Mouse (Mus musculus) cerebellum, postnatal 14 days (tissue): ENCODE results near the gene Nrip1.

ENCODE experiments used
- DNase-seq, 2 experiments: peaks; one replicate each; pipeline ENCODE4 v3.0.0; 2021; ENCODE audit warnings: mixed read lengths in 2 of 2

The Nrip1 gene

GRCm38 (mm10) chr16:76312887-76313420, 60.7 kb downstream of the Nrip1 start:
- DNase-seq: no peak

GRCm38 (mm10) chr16:76310791-76311190, 62.8 kb downstream of the Nrip1 start:
- no peak for DNase-seq

- no peak for DNase-seq
Measured at GRCm38 (mm10) chr16:76310286-76310685, 63.3 kb downstream of the Nrip1 start.

- no peak for DNase-seq
Measured at GRCm38 (mm10) chr16:76309280-76309679, 64.3 kb downstream of the Nrip1 start.

GRCm38 (mm10) chr16:76307039-76307438, 66.6 kb downstream of the Nrip1 start:
- peak; percentile 61 to 72 for DNase-seq

- DNase-seq: no peak
Measured at GRCm38 (mm10) chr16:76306446-76306845, 67.2 kb downstream of the Nrip1 start.

- DNase-seq: no peak
Measured at GRCm38 (mm10) chr16:76303436-76303835, 70.2 kb downstream of the Nrip1 start.

- no peak for DNase-seq
Measured at GRCm38 (mm10) chr16:76301728-76302050, 71.9 kb downstream of the Nrip1 start.

- peak in 1 of 2 experiments; percentile 43 for DNase-seq
Measured at GRCm38 (mm10) chr16:76301037-76301727, 72.4 kb downstream of the Nrip1 start.

- no peak for DNase-seq
Measured at GRCm38 (mm10) chr16:76300452-76300851, 73.2 kb downstream of the Nrip1 start.

GRCm38 (mm10) chr16:76299511-76299910, 74.1 kb downstream of the Nrip1 start:
- DNase-seq: no peak

- DNase-seq: no peak
Measured at GRCm38 (mm10) chr16:76295322-76295721, 78.3 kb downstream of the Nrip1 start.

GRCm38 (mm10) chr16:76294550-76294949, 79.1 kb downstream of the Nrip1 start:
- DNase-seq: no peak

GRCm38 (mm10) chr16:76293765-76294463, 79.7 kb downstream of the Nrip1 start:
- DNase-seq: no peak

GRCm38 (mm10) chr16:76293176-76293575, 80.5 kb downstream of the Nrip1 start:
- DNase-seq: no peak

- DNase-seq: no peak
Measured at GRCm38 (mm10) chr16:76292656-76293055, 81.0 kb downstream of the Nrip1 start.

- no peak for DNase-seq
Measured at GRCm38 (mm10) chr16:76291366-76291765, 82.3 kb downstream of the Nrip1 start.

- DNase-seq: no peak
Measured at GRCm38 (mm10) chr16:76289495-76289894, 84.1 kb downstream of the Nrip1 start.

- no peak for DNase-seq
Measured at GRCm38 (mm10) chr16:76283796-76284195, 89.8 kb downstream of the Nrip1 start.

GRCm38 (mm10) chr16:76281850-76282249, 91.8 kb downstream of the Nrip1 start:
- DNase-seq: no peak

- no peak for DNase-seq
Measured at GRCm38 (mm10) chr16:76280365-76280764, 93.3 kb downstream of the Nrip1 start.

- DNase-seq: no peak
Measured at GRCm38 (mm10) chr16:76276271-76276670, 97.4 kb downstream of the Nrip1 start.

- DNase-seq: no peak
Measured at GRCm38 (mm10) chr16:76275584-76275983, 98.0 kb downstream of the Nrip1 start.

- DNase-seq: peak; percentile 83 to 87
Measured at GRCm38 (mm10) chr16:76275166-76275565, 98.5 kb downstream of the Nrip1 start.
